Mouse (Mus musculus) heart, adult 8-10 months (tissue): ENCODE measurements around the gene 5830473C10Rik. TPM values are rescaled to one million over a fixed set of nuclear protein-coding genes. Genes with fewer than 3 reads are reported as not detected.

ENCODE experiments used
- total RNA-seq, 4 experiments: library from RNA; stranded (reverse); gene quantifications; 2 replicates each; pipeline ENCODE4 v1.2.4; 2022

The 5830473C10Rik gene
- total RNA-seq, 4 experiments from 2014 or later = not detected

Other genes with a start within 250 kb of the 5830473C10Rik start
- 10 to 100 TPM; 59.6 to 66.5 (median 64.5) TPM for gene Ankrd17, start 194.5 kb upstream of the 5830473C10Rik start, total RNA-seq
- under 1 TPM; 0.43 to 1.00 (median 0.73) TPM for gene Gm9958, start 193.9 kb upstream of the 5830473C10Rik start, total RNA-seq
- under 1 TPM in 2 of 4 experiments, not detected in 2; 0.25 to 0.28 TPM for gene Alb, start 100.2 kb upstream of the 5830473C10Rik start, total RNA-seq
- not detected for gene Afp, start 70.4 kb upstream of the 5830473C10Rik start, total RNA-seq
- gene Afm, start 42.2 kb upstream of the 5830473C10Rik start, total RNA-seq = not detected
- gene Rassf6, start 79.5 kb downstream of the 5830473C10Rik start, total RNA-seq = not detected
- gene Cxcl5, start 198.3 kb downstream of the 5830473C10Rik start, total RNA-seq = under 1 TPM in 2 of 4 experiments, not detected in 2; 0.14 to 0.16 TPM
- gene Ppbp, start 207.4 kb downstream of the 5830473C10Rik start, total RNA-seq = 10 to 100 TPM; 10.5 to 27.1 (median 17.0) TPM
- 10 to 100 TPM; 30.1 to 36.7 (median 30.8) TPM for gene Pf4, start 211.3 kb downstream of the 5830473C10Rik start, total RNA-seq
- not detected for gene Cxcl3, start 225.0 kb downstream of the 5830473C10Rik start, total RNA-seq
- gene Cxcl15, start 233.4 kb downstream of the 5830473C10Rik start, total RNA-seq = not detected